Mouse (Mus musculus): ENCODE measurements around the gene Gpd1.
"Not testable (repeated sequence)": the region's sequence is repeated elsewhere in the genome, so short reads cannot be mapped to it uniquely, and the experiment has no call there.

The Gpd1 gene

GRCm38 (mm10) chr15:99701640-99701998 lies 15.7 kb upstream of the Gpd1 start:
- not testable (repeated sequence) for DNase-seq (ENCODE audit: low read depth, low spot score)

GRCm38 (mm10) chr15:99701999-99702900 lies 15.1 kb upstream of the Gpd1 start, which contains the start of gene Smarcd1:
Smarcd1 (plus strand) TSS chr15:99702129.
- peak; percentile 89 for DNase-seq (ENCODE audit: low read depth, low spot score)

- DNase-seq (ENCODE audit: low read depth, low spot score): no peak
These were observed 14.2 kb upstream of the Gpd1 start for GRCm38 (mm10) chr15:99703104-99703503.

- no peak for DNase-seq (ENCODE audit: low read depth, low spot score)
These were observed 13.7 kb upstream of the Gpd1 start for GRCm38 (mm10) chr15:99703676-99704040.

DNA sequence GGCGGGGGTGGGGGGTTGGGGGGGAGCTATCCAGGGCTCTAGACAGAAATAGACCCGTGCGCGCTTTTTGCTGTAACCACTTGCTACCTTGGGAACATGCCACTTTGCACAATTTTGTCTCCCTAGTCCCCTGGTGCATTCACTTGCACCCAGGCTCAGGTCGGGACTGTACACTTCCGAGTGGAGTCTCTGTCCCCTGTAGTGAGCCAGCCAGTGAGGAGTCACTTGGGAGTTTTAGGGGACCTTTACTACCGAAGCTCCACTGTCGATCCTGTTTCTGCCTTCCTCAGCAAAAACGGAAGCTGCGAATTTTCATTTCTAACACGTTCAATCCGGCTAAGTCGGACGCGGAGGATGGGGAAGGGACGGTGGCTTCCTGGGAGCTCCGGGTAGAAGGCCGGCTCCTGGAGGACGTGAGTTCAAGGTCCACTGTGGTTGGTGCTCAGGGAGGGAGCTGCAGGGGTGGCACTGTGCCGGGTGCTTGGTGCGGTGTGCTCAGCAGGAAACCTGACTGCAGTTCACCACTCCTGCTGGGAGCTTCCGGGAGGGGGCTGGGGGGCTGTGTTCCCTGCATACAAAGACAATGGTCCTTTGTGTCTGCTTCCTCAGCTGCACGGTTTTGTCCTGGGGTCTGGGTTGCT lies 13.2 kb upstream of the Gpd1 start:
- no peak for DNase-seq (ENCODE audit: low read depth, low spot score)

GRCm38 (mm10) chr15:99704881-99705280 lies 12.4 kb upstream of the Gpd1 start:
- no peak for DNase-seq (ENCODE audit: low read depth, low spot score)

DNA sequence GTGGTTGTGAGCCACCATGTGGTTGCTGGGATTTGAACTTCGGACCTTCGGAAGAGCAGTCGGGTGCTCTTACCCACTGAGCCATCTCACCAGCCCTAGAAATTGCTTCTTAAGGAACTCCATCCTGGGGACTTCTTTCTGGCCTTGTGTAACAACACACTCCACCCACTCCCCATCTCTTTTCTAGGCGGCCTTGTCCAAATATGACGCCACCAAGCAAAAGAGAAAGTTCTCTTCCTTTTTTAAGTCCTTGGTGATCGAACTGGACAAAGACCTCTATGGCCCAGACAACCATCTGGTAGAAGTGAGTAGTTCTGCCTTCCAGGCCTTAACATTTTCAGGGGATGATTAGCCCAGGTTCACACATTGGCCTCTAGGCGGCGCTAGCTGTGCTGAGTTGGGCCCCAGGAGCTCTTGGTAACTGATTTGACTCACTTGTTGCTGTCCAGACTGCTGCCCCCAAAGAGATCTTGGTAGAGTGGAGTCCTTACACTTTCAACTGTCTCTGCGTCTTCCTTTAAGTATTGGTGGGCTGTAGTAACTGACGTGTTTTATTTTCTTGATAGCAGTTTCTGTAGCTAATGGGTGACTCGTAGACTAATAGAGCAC lies 11.8 kb upstream of the Gpd1 start, which contains the start of gene Gm17349:
Gm17349 (minus strand) TSS at position 51 of the 609 bp plus-strand sequence.
- DNase-seq (ENCODE audit: low read depth, low spot score): peak; percentile 51

DNA sequence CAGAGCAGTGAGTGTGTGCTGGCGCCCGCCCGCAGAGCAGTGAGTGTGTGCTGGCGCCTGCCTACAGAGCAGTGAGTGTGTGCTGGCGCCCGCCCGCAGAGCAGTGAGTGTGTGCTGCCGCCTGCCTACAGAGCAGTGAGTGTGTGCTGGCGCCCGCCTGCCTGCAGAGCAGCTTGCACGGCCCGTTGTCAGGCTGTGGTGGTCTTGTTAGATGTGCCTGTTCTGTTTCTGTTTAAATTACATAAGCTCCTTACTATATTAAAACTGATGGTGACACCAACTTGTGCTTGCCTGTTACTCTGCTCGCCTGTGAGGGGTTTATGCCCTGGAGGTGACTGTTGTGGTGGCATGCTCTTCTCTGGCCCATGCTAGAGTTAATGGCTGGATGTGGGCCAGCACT lies 9.1 kb upstream of the Gpd1 start:
- DNase-seq (ENCODE audit: low read depth, low spot score): no peak

- no peak for DNase-seq (ENCODE audit: low read depth, low spot score)
These were observed 6.8 kb upstream of the Gpd1 start for GRCm38 (mm10) chr15:99710221-99711190.

DNA sequence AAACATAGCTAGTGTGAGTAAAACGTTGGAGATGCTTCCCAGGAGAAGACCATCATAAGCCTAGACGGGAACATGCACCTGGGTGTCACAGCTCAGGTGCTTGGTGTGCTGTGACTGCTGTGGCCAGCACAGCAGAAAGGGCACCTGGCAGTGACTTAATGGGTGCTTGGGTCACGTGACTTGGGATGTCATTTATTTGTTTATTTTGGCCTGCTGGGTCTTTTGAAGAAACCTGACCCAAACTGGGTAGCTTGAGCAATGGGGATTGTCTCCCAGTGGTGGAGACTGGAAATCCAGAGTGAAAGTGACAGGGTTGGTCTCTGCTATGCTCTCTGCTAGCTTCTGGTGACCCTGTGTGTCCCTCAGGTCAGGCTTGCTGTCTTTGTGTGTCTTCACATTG lies 5.8 kb upstream of the Gpd1 start:
- no peak for DNase-seq (ENCODE audit: low read depth, low spot score)

DNA sequence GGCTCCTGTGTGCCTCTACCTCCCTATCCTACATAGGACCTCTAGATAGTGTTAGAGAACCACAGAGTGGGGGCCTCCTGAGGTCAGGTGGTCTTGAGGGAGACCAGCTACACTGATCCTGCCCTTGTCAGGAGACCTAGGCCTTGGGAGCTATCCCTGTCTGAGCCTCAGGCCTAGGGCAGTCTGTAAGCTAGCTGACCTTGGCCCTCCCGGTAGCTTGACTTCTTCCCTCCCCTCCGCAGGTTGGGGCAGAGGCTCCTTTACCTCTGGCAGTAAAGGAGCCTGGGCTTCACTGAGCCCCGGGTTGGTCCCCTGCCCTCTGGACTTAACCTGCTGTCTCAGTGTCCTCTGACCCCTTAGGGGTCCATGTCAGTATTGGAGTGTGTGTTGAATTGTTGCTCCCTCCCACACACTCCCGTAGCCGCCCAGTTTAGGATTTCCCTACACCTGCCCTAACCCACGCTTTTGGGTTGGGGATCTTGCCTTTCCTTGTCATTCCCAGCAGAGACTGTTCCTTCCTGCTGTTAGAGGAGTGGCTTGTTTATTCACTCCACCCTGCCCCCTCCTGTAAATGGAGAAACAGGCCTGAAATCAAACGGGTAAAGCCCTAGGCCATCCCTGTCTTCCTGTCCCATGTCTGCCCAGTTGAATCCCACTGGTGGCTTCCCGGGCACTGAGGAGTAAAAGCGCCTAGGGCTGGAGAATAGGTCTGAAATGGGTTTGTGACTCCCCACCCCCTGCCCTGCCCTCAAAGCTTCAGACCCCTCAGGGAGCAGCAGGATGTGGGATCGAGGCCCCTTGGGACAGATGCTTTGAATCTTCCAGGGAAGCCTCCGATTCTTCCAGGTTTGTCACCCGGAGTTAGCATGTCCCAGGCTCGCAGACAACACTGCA lies 4.4 kb upstream of the Gpd1 start:
- DNase-seq (ENCODE audit: low read depth, low spot score): no peak

GRCm38 (mm10) chr15:99713569-99713968 lies 3.7 kb upstream of the Gpd1 start:
- no peak for DNase-seq (ENCODE audit: low read depth, low spot score)

DNA sequence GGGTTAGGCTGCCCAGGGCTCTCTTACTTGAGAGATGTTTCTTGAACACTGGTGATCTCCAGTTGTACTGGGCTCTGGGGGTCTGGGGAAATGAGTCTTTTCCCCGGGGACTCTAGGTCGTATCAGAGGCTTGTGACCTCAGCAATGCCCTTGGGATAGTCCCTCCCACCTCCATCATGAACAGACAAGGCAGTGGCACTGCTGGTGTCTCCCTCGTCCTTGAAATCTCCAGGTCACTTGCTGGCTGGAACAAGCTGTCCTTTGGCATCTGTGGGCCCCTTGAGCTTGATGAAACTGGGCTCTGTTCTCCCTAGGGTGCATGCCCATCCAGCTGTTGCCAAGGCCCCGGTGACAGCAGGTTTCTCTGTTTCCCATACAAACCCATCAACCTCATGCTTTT lies 3.1 kb upstream of the Gpd1 start:
- no peak for DNase-seq (ENCODE audit: low read depth, low spot score)

DNA sequence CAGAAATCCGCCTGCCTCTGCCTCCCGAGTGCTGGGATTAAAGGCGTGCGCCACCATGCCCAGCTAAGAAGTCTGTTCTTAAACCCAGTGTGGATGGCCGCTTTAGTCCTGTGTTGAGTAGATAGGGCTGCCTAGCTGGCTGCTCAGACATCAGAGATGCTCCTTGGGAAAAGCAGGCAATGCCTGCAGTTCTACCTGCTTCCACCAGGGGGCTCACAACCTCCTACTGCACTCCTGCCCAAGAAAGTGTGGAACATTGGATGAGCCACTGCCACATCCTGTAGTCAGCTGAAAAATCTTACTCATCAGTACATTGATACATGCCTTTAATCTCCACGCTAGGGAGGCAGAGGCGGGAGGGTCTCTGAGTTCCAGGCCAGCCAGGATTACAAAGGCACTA lies 2.5 kb upstream of the Gpd1 start:
- peak; percentile 86 for DNase-seq (ENCODE audit: low read depth, low spot score)

DNA sequence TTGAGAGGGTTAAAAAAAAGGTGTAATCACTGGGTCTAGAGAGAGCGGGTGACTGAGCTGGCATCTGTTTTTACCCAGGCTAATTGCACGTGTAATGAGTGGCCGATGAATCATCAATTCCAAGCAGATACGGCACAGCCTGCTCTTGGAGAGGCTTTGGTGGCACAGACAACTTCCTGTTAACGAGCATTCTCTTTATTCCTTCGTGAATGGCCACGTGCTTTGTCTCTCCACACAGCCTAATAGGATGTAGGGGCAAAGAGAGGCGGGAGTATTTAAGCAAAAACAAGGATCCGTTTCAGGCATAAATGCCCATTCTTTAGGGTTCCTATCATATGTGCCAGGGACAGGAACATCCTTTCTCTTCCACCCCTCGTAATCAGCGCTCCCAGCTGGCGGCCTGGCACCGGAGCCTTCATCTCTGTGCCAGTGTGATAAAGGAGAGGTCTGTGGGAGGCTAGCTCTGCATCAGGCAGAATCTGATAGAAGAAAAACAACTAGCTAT lies 1.9 kb upstream of the Gpd1 start:
- no peak for DNase-seq (ENCODE audit: low read depth, low spot score)

- DNase-seq (ENCODE audit: low read depth, low spot score): no peak
These were observed 1.2 kb upstream of the Gpd1 start for GRCm38 (mm10) chr15:99715982-99716746.

DNA sequence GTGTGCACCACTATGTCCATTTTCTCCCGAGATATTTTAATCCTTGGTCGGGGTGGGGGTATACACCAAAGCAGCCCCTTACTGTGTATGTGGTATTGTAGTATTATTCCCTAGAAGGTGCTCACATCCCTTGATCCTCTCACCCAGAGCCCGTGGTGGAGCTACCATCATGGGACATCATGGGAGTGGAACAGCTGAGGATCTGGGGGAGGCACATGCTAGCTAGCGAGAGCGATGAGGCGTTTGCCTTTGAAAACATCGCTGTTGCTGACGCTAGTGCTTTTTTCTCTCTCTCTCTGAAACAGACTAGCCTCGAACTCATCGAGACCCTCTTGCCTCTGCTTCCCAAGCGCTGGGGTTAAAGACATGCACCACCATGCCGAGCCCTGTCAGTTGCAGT lies 501 bp upstream of the Gpd1 start:
- no peak for DNase-seq (ENCODE audit: low read depth, low spot score)

DNA sequence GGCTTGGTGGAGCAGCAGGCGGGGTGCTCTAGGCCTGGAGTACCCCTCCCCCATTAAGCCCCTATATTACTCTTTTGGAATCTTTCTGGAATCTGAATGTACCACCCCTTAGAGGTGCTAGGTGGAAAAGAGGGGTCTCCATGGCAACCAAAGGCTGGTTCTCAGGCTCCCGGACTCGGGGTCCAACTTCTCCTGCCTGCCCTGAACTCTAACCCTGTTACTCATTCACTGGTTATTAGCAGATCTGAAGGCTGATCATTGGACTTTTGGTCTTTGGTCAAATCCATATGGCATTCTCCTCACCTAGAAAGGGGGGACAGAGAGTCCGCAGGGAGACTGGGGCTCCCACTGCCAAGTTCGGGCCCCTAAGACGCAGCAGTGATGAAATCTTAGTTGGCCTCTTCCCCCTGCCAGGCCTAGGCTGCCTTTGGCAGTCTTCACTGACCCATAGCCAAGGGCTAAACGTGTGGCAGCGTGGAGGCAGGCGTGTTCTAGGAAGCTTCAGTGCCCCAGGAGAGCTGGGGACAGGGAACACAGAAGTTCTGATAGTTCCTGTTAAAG lies 1.2 kb downstream of the Gpd1 start:
- peak; percentile 87 for DNase-seq (ENCODE audit: low read depth, low spot score)

- no peak for DNase-seq (ENCODE audit: low read depth, low spot score)
These were observed 2.5 kb downstream of the Gpd1 start for GRCm38 (mm10) chr15:99719865-99720264.

Measured in skeletal muscle tissue, adult 2 months (tissue).